Mouse (Mus musculus): Measurements from ENCODE around the gene M1ap.

GRCm38 (mm10) chr6:83038496-83039012, 91.9 kb downstream of the M1ap start:
- no peak for TF ChIP-seq CTCF (IDR thresholded peaks at IDR 0.05; ENCODE audit: control insufficient read depth, insufficient read depth, insufficient read length)
- TF ChIP-seq USF1 (IDR thresholded peaks at IDR 0.05; ENCODE audit: low read depth): no peak
- TF ChIP-seq MYOD1 (IDR thresholded peaks at IDR 0.05; ENCODE audit: control insufficient read depth, insufficient read length, low read depth): no peak

Data from C2C12 (cell line).